Mouse (Mus musculus): ENCODE data around the gene 5530400C23Rik. TPM values are rescaled to one million over a fixed set of nuclear protein-coding genes. Genes with fewer than 3 reads are reported as not detected.
"Not testable (repeated sequence)": the region's sequence is repeated elsewhere in the genome, so short reads cannot be mapped to it uniquely, and the experiment has no call there.

Gene 5530400C23Rik
- total RNA-seq (2021): not detected
- long read RNA-seq, experiment 1: 0 reads
- long read RNA-seq, experiment 2: 0 reads

DNA sequence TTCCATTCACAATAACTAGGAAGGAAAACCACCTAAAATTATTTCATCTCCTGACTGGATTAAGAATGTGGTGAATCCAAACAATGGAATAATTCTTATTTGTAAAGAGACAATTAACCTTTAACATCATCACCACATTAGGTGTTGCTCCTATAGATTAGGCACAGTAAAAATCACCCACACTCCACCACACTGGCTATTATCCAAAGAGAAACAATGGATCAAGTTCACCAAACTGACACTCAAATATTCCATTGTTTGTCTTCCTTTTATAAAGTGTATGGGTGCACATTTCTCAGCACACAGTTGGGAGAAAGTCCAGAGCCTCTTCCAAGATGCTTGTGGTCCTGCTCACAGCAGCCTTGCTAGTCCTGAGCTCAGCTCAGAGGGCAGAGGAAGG lies at the start of gene 5530400C23Rik:
Gene 5530400C23Rik, plus strand, starts transcription at position 301 of the 400 bp plus-strand sequence.
- DNase-seq: not testable (repeated sequence)

DNA sequence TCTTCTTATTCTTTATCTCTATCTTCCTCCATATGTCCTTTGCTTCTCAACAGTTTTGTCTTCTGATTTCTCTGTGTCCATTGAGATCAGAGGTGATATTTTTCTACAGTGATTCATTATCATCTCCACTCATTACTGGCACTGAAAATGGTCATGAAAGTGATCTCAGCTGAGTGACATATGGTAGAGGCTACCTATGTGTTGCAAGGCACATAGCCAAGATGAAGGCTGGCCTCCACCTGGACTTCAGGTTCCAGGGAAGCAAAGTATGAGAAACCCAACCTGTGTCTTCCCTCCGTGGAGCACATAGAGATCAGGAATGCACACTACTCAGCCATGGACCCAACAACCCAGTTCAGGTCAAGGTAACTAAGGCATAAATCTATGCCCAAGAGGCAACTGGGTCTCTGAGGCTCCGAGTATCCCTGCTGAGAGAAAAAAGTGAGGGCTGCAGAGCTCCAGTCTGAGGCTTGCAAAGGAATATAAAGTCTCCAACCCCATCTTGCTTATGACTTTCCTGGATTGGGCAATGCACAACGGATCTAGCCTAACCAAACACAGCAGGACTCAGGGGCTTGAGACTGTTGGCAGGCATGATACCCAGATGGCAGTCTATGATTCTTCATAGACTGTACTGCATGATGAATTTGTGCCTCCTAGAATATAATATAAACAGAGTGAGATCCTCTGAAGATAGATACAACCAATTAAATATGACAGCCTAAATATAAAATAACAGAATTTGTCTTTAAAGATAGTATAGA lies 14.1 kb downstream of the 5530400C23Rik start:
- no peak for DNase-seq

DNA sequence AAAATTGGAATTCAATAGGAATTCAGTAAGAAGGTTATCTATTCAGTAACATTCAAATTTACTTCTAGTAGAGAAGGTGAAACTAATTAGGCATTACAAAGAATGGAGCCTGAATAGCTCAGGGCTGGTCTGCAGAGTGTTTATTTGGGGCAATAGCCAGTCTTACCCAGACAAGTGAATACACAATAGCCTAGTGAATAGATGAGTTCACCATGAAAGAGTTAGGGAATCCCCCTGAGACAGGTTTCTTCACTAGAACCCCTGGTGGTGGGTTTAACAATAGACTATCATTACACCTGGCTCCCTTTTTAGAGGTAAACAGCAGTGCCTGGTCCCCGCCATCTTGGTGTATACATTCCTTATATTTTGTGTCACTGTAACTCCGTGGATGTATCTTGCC lies 21.9 kb downstream of the 5530400C23Rik start:
- not testable (repeated sequence) for DNase-seq

DNA sequence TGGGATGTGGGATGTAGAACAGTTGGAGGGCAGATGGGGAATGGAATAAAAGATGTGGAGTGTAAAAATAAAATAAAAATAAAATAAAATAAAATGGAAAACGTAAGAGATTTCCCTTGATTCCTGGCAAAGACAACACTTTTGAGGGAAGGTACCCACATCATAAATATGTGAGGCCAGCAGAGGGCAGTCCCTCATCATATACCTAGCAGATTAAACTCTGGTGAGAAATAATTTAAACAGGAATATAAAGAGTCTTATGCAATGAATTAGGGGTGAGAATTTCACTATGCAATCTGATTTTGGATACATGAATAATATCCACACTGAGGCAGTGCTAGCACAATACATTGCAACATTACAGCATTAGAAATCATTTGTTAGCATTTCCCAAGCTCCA lies 46.5 kb downstream of the 5530400C23Rik start:
- no peak for DNase-seq

DNA sequence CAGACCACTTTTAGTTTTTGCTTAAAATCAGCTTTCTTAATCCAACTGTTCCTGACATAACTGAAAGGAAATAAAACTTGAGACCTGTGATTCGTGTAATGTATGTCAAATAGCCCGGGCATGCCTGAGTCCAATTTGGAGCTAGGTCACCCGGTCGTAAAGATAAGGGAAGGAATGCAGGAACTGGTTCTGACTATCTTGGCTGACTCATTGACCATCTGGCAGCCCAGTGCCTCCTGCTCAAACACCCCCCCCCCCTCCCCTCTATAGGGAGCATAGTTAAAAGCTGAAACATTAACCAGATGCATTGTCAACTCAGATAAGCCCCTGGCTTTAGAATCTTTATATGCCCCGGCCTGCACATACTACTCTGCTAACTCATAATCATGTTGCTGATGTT lies 49.7 kb downstream of the 5530400C23Rik start:
- DNase-seq: not testable (repeated sequence)

Other genes with a start within 250 kb of the 5530400C23Rik start
- not detected for gene Tas2r140, start 236.4 kb upstream of the 5530400C23Rik start, total RNA-seq (2021)
- gene Smim10l1, start 187.3 kb upstream of the 5530400C23Rik start, total RNA-seq (2021): 10 to 100 TPM; 69.9 to 74.1 TPM

Measured in gastrocnemius, postnatal 10 days (tissue).